Mouse (Mus musculus) lung, postnatal 0 days (tissue): ENCODE results near the gene Galc.

Experiments
- CTCF ChIP-seq: IDR thresholded peaks from 2 replicates; pipeline ENCODE4 v1.5.1; 2016; ENCODE audit warnings: antibody characterized with exemption, mild to moderate bottlenecking
- EP300 ChIP-seq: IDR thresholded peaks from 2 replicates; pipeline ENCODE4 v1.6.1; 2016; ENCODE audit warnings: antibody characterized with exemption, mild to moderate bottlenecking, control low read depth

DNA sequence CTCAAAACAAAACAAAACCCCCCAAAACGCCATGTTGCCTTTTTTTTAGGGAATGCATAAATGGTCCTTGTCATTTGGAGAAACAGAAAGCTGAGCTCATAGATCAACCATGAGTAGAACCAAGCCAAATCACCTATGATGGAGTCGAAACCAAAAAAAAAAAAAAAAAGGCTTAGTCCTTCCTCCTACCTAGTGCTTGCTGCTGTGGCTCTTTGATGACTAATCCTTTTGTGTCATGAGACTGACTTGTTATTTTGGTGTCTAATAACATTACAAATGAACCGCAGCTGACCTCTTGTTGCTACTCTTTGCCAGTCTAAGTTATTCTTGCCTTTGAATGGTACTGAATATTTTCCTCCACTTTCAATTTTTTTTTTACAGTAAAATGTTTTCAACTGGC is 9.6 kb downstream of the Galc start:
- TF ChIP-seq EP300 (no peak), CTCF (no peak)
